9 mouse cellular contexts compared by ENCODE assay signal in the genomic region with DNA sequence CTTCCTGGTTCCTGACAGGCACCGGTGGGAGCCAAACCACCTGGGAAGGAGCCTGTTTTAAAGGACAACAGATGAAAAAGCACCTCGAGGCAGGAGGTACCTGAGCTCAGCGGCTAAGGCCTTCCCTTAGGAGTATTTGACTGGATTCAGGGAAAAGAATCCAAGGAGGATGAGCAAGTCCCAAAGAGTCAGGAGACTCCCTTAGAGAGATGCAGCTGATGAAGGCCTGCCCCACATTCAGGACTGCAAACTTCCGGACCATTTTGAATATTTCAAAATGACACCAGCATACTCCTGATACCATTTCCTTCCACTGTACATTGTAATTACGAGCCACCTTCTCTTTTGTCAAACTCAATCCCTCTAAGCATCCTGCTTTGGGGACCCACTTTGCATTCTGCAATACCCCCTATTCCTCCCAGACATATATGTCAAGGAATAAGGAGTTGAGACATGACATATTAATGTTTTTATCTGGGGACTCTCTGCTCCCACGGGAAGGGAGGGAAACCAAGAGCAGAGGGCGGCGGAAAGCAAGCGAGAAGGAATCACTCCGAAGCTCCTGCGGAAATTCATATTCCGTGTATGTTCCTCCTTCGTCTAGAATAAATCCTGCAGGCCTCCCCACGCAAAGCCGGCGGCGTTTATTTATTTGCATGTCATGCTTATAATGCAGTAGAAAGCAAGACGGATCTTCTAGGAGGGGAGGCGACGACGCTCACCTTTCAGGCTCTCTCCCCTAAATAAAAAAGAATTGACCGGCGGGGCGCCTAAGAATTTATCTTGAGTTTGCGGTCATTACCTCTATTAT.
DNase-seq lines count a peak whose midpoint lies in the region; ATAC-seq and TF ChIP-seq lines count a peak whose summit lies in the region.
"Had no signal": no experiment of that assay in that cellular context is flagged by ENCODE, and none has a peak within 500 bp of the region (broad histone marks: within the 10 kb centered on the region; RNA-seq: fewer than 3 reads in every experiment).

No protein-coding gene starts in this region.

- WGBS in lung, embryonic 14.5 days: 4% methylated on average over 25 of the region's 25 CpGs
- 11% methylated on average over 25 of the region's 25 CpGs for WGBS in hindbrain, postnatal 0 days

- peak overlapping the region; percentile 92 for H3K4me2 ChIP-seq in lung, embryonic 14.5 days
- peak overlapping the region; percentile 83 for H3K4me2 ChIP-seq in hindbrain, postnatal 0 days (ENCODE audit: low read depth, low read length)

- intact Hi-C loops in gastrocnemius, postnatal 14 days (cut with DNase I; ENCODE audit: low total_unique reads): no loop called here

- peak overlapping the region; percentile 87 for H3K9ac ChIP-seq in lung, embryonic 14.5 days
- peak overlapping the region; percentile 79 for H3K9ac ChIP-seq in hindbrain, postnatal 0 days (replicated peaks; ENCODE audit: low read length)

- DNase-seq in lung, embryonic 14.5 days: peak; percentile 59
- DNase-seq in lung, postnatal 14 days: no peak
- peak; percentile 37 to 68 for DNase-seq in cerebellum, postnatal 36 days
- DNase-seq in hindbrain, postnatal 0 days (ENCODE audit: low spot score): peak; percentile 50
- DNase-seq in retina, postnatal 1 day: peak; percentile 37
- no peak for DNase-seq in left cerebral cortex, adult 9 months (ENCODE audit: low spot score in 2 of 2)
- no peak for DNase-seq in gastrocnemius, postnatal 14 days
- DNase-seq in left cerebral cortex, adult 11 months (ENCODE audit: low spot score): no peak

- 0 out of 2 replicates have a peak, but pooled peaks cover 9% of the 10 kb centered on the region for H3K27me3 ChIP-seq in lung, embryonic 14.5 days (ENCODE audit: insufficient read depth, low read length)
- H3K27me3 ChIP-seq in hindbrain, postnatal 0 days (ENCODE audit: insufficient read depth, low read length): no peaks in the 10 kb centered on the region

- H3K4me1 ChIP-seq in lung, embryonic 14.5 days (ENCODE audit: insufficient read depth): peaks cover 9% of the 10 kb centered on the region; the same call in 1 of the 2 replicates
- no peaks in the 10 kb centered on the region for H3K4me1 ChIP-seq in hindbrain, postnatal 0 days (ENCODE audit: insufficient read depth, low read length)

- TF ChIP-seq CTCF in lung, embryonic 14.5 days (IDR thresholded peaks at IDR 0.05; ENCODE audit: low read depth): no peak
- TF ChIP-seq CTCF in hindbrain, postnatal 0 days (IDR thresholded peaks at IDR 0.05; ENCODE audit: low read depth): no peak

- ATAC-seq in lung, embryonic 14.5 days (ENCODE audit: insufficient read depth): no peak
- ATAC-seq in hindbrain, postnatal 0 days: no peak

- H3K9me3 ChIP-seq in lung, embryonic 14.5 days (ENCODE audit: low read depth, low read length): no peaks in the 10 kb centered on the region
- H3K9me3 ChIP-seq in hindbrain, postnatal 0 days (ENCODE audit: low read length): no peaks in the 10 kb centered on the region

- no peaks in the 10 kb centered on the region for H3K36me3 ChIP-seq in lung, embryonic 14.5 days (ENCODE audit: insufficient read depth)
- H3K36me3 ChIP-seq in hindbrain, postnatal 0 days (ENCODE audit: insufficient read depth, low read length): no peaks in the 10 kb centered on the region

- peak overlapping the region; percentile 95 for H3K27ac ChIP-seq in lung, embryonic 14.5 days (ENCODE audit: low read depth)
- H3K27ac ChIP-seq in hindbrain, postnatal 0 days: peak overlapping the region; percentile 93

- H3K4me3 ChIP-seq in lung, embryonic 14.5 days (ENCODE audit: low read depth, low read length): peak overlapping the region; percentile 51
- H3K4me3 ChIP-seq in hindbrain, postnatal 0 days (ENCODE audit: low read length): peak overlapping the region; percentile 46
- H3K4me3 ChIP-seq: myocyte had no signal

Comparison
In these comparisons a context has a peak if more than half of its experiments do, and no peak if none do; other contexts are left out.
1. DNase-seq: peak in lung, embryonic 14.5 days (single experiment), cerebellum, postnatal 36 days (2 of 2), hindbrain, postnatal 0 days (single experiment) and retina, postnatal 1 day (single experiment); none in lung, postnatal 14 days (single experiment), left cerebral cortex, adult 9 months (0 of 2), gastrocnemius, postnatal 14 days (single experiment) and left cerebral cortex, adult 11 months (single experiment).